Mouse (Mus musculus): ENCODE results near the gene Vamp1. TPM values are rescaled to one million over a fixed set of nuclear protein-coding genes. Genes with fewer than 3 reads are reported as not detected.

The Vamp1 gene
- total and polyA plus RNA-seq, 3 experiments, result 2.8 to 21.9 (median 6.1) TPM

DNA sequence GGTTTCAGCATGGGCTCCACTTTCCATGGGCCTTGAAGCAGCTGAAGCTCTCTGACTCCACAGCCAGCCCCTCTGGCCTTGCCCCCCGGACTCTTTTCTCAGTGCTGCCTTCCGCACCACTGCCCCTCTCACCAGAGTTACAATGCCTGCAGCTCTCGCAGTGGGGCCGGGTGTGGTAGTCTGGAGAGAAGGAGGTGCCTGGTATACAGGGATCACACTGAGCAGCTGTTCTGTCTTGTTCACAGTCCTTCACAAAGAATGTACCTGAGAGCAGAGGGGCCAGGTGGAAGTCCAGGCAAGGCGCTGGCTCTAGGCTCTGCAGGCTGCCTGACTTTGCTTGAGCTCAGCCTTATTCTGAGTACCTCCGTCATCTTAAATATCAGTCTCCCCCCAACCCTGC lies 21.0 kb downstream of the Vamp1 start:
- no peak overlapping the region for H3K4me3 ChIP-seq (ENCODE audit: low read depth, low read length)
- no peaks in the 10 kb centered on the region for H3K27me3 ChIP-seq (ENCODE audit: insufficient read depth, low read length)
- TF ChIP-seq TAL1 (conservative IDR thresholded peaks at IDR 0.05; ENCODE audit: low read depth, low read length) (no peak), CTCF (IDR thresholded peaks at IDR 0.05; ENCODE audit: low read depth, low read length) (no peak), GATA2 (IDR thresholded peaks at IDR 0.05; ENCODE audit: borderline replicate concordance, low read depth, low read length) (no peak), GATA1 (IDR thresholded peaks at IDR 0.05; ENCODE audit: borderline replicate concordance, low read length) (no peak), POLR2AphosphoS5 (IDR thresholded peaks at IDR 0.05; ENCODE audit: insufficient replicate concordance, low read depth, low read length) (no peak)
- ATAC-seq (ENCODE audit: extremely low read depth, insufficient number of reproducible peaks, low FRiP score, poor library complexity, severe bottlenecking), result no peak
- peaks cover 31% of the 10 kb centered on the region for H3K4me1 ChIP-seq (ENCODE audit: insufficient read depth, low read depth, low read length)
- peaks cover 26% of the 10 kb centered on the region for H3K36me3 ChIP-seq (replicated peaks)
- H3K9me3 ChIP-seq (replicated peaks), result no peaks in the 10 kb centered on the region
- DNase-seq (ENCODE audit: low spot score), result no peak

DNA sequence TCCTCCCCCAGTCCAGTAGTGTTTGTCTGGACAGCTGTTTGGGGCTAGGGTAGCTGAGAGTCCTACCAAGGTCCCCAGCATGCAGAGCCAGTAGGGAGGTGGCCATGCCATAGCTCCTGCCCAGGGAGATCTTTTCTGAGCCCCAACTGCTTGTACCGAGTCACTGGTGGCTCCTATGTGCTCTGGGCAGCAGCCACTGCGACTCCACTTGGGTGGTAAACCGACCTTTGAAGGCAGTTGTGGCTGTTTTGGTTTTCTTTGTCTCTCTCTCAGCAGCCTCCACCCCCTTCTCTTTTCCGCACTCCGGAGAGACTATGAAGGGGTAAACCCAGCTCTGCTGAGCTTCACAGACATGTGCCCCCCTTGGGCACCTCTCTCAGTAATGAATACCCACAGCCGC lies 21.4 kb downstream of the Vamp1 start, which contains the start of gene Cd27:
Gene Cd27, minus strand, starts transcription at position 229 of the 400 bp plus-strand sequence.
- no peak for DNase-seq (ENCODE audit: low spot score)
- peaks cover 26% of the 10 kb centered on the region for H3K36me3 ChIP-seq (replicated peaks)
- TF ChIP-seq POLR2AphosphoS5 (IDR thresholded peaks at IDR 0.05; ENCODE audit: insufficient replicate concordance, low read depth, low read length) (no peak), GATA1 (IDR thresholded peaks at IDR 0.05; ENCODE audit: borderline replicate concordance, low read length) (no peak), GATA2 (IDR thresholded peaks at IDR 0.05; ENCODE audit: borderline replicate concordance, low read depth, low read length) (no peak), CTCF (IDR thresholded peaks at IDR 0.05; ENCODE audit: low read depth, low read length) (no peak)
- no peak for ATAC-seq (ENCODE audit: extremely low read depth, insufficient number of reproducible peaks, low FRiP score, poor library complexity, severe bottlenecking)
- H3K9me3 ChIP-seq (replicated peaks), result no peaks in the 10 kb centered on the region
- H3K4me1 ChIP-seq (ENCODE audit: insufficient read depth, low read depth, low read length), result peaks cover 26% of the 10 kb centered on the region
- H3K4me3 ChIP-seq (ENCODE audit: low read depth, low read length), result no peak within 1 kb of the TSS
- no peaks in the 10 kb centered on the region for H3K27me3 ChIP-seq (ENCODE audit: insufficient read depth, low read length)

DNA sequence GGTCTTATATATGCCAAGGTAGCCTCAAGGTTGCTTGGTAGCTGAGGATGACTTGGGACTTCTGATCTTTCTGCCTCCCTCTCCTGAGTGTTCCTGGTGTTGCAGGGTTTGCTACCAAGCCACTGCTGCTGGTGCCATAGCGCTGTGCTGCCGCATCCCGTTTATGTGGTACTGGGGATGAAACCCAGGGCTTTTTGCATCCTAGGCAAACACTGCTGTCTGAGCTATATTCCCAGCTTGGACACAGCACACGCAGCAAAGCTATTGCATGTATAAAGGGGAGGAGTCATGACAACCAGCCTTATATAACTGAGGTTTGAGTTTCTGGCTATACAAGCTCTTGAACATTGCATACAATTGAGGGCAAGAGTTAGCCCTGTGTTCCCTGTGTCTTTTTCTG lies 22.1 kb downstream of the Vamp1 start:
- Histone ChIP-seq H3K36me3 (replicated peaks) (peaks cover 26% of the 10 kb centered on the region), H3K9me3 (replicated peaks) (no peaks in the 10 kb centered on the region), H3K27me3 (ENCODE audit: insufficient read depth, low read length) (no peaks in the 10 kb centered on the region), H3K4me1 (ENCODE audit: insufficient read depth, low read depth, low read length) (peaks cover 20% of the 10 kb centered on the region), H3K4me3 (ENCODE audit: low read depth, low read length) (no peak overlapping the region)
- ATAC-seq (ENCODE audit: extremely low read depth, insufficient number of reproducible peaks, low FRiP score, poor library complexity, severe bottlenecking) (no peak), DNase-seq (ENCODE audit: low spot score) (no peak)
- no peak for TF ChIP-seq POLR2AphosphoS5 (IDR thresholded peaks at IDR 0.05; ENCODE audit: insufficient replicate concordance, low read depth, low read length)
- TF ChIP-seq TAL1 (conservative IDR thresholded peaks at IDR 0.05; ENCODE audit: low read depth, low read length), result no peak
- TF ChIP-seq GATA1 (IDR thresholded peaks at IDR 0.05; ENCODE audit: borderline replicate concordance, low read length), result no peak
- no peak for TF ChIP-seq GATA2 (IDR thresholded peaks at IDR 0.05; ENCODE audit: borderline replicate concordance, low read depth, low read length)
- no peak for TF ChIP-seq CTCF (IDR thresholded peaks at IDR 0.05; ENCODE audit: low read depth, low read length)

DNA sequence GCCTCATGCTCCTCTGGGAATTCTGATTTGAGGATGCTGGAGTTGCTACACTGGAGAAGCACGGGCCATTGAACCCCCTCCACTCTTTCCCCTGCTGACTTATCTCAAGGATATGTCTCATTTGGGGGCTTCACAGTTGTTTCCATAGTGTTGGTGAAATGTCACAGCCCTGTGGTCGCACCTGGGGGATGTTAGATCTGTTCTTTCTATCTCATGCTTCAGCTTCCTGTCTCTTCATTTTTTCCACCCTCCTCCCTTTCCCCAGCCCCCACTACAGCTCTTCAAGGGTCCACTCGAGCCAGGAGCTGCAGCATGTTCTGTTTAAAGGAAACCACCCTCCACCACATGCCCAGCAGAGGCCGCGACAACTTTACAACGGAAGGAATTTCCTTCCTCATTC lies 23.0 kb downstream of the Vamp1 start:
- no peak for TF ChIP-seq POLR2AphosphoS5 (IDR thresholded peaks at IDR 0.05; ENCODE audit: insufficient replicate concordance, low read depth, low read length)
- no peak for TF ChIP-seq GATA2 (IDR thresholded peaks at IDR 0.05; ENCODE audit: borderline replicate concordance, low read depth, low read length)
- TF ChIP-seq TAL1 (conservative IDR thresholded peaks at IDR 0.05; ENCODE audit: low read depth, low read length), result no peak
- no peak for TF ChIP-seq CTCF (IDR thresholded peaks at IDR 0.05; ENCODE audit: low read depth, low read length)
- TF ChIP-seq GATA1 (IDR thresholded peaks at IDR 0.05; ENCODE audit: borderline replicate concordance, low read length), result no peak
- ATAC-seq (ENCODE audit: extremely low read depth, insufficient number of reproducible peaks, low FRiP score, poor library complexity, severe bottlenecking), result no peak
- Histone ChIP-seq H3K36me3 (replicated peaks) (peaks cover 26% of the 10 kb centered on the region), H3K4me3 (ENCODE audit: low read depth, low read length) (no peak overlapping the region), H3K27me3 (ENCODE audit: insufficient read depth, low read length) (0 out of 2 replicates have a peak, but pooled peaks cover 3% of the 10 kb centered on the region), H3K9me3 (replicated peaks) (no peaks in the 10 kb centered on the region), H3K4me1 (ENCODE audit: insufficient read depth, low read depth, low read length) (peaks cover 12% of the 10 kb centered on the region)
- DNase-seq (ENCODE audit: low spot score), result no peak

DNA sequence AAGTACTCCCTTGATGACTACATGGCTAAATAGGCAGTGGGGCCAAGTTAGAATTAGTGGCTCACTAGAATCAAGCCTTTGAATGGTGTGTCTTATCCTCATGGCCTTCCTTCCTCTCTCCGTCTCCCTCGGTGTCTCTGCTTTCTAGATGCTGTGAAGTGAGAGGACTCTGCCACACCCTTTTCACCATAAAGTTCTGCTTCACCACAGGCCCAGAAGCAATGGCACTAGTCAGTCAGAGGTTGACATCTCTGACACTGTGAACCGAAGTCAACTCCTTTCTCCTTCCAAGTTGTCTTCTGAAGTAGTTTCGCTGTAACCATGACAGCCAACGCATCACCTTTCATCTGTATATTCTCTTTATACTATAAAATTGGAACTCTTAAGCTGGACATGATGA lies 24.2 kb downstream of the Vamp1 start:
- Histone ChIP-seq H3K36me3 (replicated peaks) (peaks cover 16% of the 10 kb centered on the region), H3K4me1 (ENCODE audit: insufficient read depth, low read depth, low read length) (peaks cover 2% of the 10 kb centered on the region), H3K27me3 (ENCODE audit: insufficient read depth, low read length) (0 out of 2 replicates have a peak, but pooled peaks cover 3% of the 10 kb centered on the region), H3K9me3 (replicated peaks) (no peaks in the 10 kb centered on the region), H3K4me3 (ENCODE audit: low read depth, low read length) (no peak overlapping the region)
- no peak for ATAC-seq (ENCODE audit: extremely low read depth, insufficient number of reproducible peaks, low FRiP score, poor library complexity, severe bottlenecking)
- no peak for DNase-seq (ENCODE audit: low spot score)
- no peak for TF ChIP-seq CTCF (IDR thresholded peaks at IDR 0.05; ENCODE audit: low read depth, low read length)
- TF ChIP-seq GATA2 (IDR thresholded peaks at IDR 0.05; ENCODE audit: borderline replicate concordance, low read depth, low read length), result no peak
- no peak for TF ChIP-seq POLR2AphosphoS5 (IDR thresholded peaks at IDR 0.05; ENCODE audit: insufficient replicate concordance, low read depth, low read length)
- TF ChIP-seq GATA1 (IDR thresholded peaks at IDR 0.05; ENCODE audit: borderline replicate concordance, low read length), result no peak
- TF ChIP-seq TAL1 (conservative IDR thresholded peaks at IDR 0.05; ENCODE audit: low read depth, low read length), result no peak

DNA sequence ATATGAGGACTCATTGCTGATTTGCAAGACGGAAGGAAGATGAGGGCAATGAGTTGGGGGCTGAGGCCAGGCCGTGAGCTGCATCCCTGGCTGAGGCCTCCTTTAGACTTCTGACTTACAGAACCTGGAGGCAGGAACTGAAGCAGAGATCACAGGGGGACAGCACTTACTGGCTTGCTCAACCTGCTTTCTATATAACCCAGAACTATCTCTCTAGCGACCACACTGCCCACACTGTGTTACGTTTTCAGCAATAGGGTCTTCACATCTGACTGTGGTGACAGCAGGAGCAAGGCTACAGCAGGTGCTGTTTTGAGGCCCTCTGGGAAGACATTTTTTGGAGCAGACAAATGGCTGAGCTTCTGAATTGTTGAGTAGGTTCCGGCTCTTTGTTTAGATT lies 25.3 kb downstream of the Vamp1 start:
- no peak for DNase-seq (ENCODE audit: low spot score)
- TF ChIP-seq GATA2 (IDR thresholded peaks at IDR 0.05; ENCODE audit: borderline replicate concordance, low read depth, low read length), result no peak
- no peak for ATAC-seq (ENCODE audit: extremely low read depth, insufficient number of reproducible peaks, low FRiP score, poor library complexity, severe bottlenecking)

DNA sequence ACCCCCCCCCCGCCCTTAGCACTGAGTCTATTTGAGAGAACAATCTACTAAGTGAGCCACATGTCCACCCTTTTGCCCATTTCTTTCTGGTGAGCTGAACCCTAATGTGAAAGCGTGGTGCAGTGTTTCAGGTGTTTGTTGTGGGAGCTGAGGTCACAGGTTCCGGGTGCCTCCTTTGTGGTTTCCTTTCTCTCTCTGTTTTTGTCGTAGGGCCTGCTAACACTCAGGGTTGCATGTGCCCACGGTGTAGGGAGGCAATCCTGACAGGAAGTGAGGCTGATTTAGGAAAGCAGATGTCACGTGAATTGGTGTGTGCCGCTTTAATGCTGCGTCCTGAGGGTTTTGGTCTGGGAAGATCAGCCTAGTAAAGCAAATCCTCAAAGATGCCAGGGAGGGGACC lies 26.2 kb downstream of the Vamp1 start:
- Histone ChIP-seq H3K27me3 (ENCODE audit: insufficient read depth, low read length) (peaks cover 6% of the 10 kb centered on the region; the same call in 1 of the 2 replicates), H3K36me3 (replicated peaks) (peaks cover 10% of the 10 kb centered on the region), H3K4me3 (ENCODE audit: low read depth, low read length) (no peak overlapping the region), H3K4me1 (ENCODE audit: insufficient read depth, low read depth, low read length) (peaks cover 2% of the 10 kb centered on the region), H3K9me3 (replicated peaks) (no peaks in the 10 kb centered on the region)
- DNase-seq (ENCODE audit: low spot score) (no peak), ATAC-seq (ENCODE audit: extremely low read depth, insufficient number of reproducible peaks, low FRiP score, poor library complexity, severe bottlenecking) (no peak)
- TF ChIP-seq GATA2 (IDR thresholded peaks at IDR 0.05; ENCODE audit: borderline replicate concordance, low read depth, low read length) (no peak), CTCF (IDR thresholded peaks at IDR 0.05; ENCODE audit: low read depth, low read length) (no peak), POLR2AphosphoS5 (IDR thresholded peaks at IDR 0.05; ENCODE audit: insufficient replicate concordance, low read depth, low read length) (no peak), TAL1 (conservative IDR thresholded peaks at IDR 0.05; ENCODE audit: low read depth, low read length) (no peak), GATA1 (IDR thresholded peaks at IDR 0.05; ENCODE audit: borderline replicate concordance, low read length) (no peak)

More for the DNA sequence above, 25.3 kb downstream of the Vamp1 start:
- Histone ChIP-seq H3K36me3 (replicated peaks) (peaks cover 15% of the 10 kb centered on the region), H3K9me3 (replicated peaks) (no peaks in the 10 kb centered on the region), H3K4me3 (ENCODE audit: low read depth, low read length) (no peak overlapping the region), H3K4me1 (ENCODE audit: insufficient read depth, low read depth, low read length) (peaks cover 2% of the 10 kb centered on the region), H3K27me3 (ENCODE audit: insufficient read depth, low read length) (peaks cover 6% of the 10 kb centered on the region; the same call in 1 of the 2 replicates)
